Mouse (Mus musculus): ENCODE data around the gene Wdr64. TPM values are rescaled to one million over a fixed set of nuclear protein-coding genes. Genes with fewer than 3 reads are reported as not detected.

Wdr64 gene
- total RNA-seq (2023), result not detected

DNA sequence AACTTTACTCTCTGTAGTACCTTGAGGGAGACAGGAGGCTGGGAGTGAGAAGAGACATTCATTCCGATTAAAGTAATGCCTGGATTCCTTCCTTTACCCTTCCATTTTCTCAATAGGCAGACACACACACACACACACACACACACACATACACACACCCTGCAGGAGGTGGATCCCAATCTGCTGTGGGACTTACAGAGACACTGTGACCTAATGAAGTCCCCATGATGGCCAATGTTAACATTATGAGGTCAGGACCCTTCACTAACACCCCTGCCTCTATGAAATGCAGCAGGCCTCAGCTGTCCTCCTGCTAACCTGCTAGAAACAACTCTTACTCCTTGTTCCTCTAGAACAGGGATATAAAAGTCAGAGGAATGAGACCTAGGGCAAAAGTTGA, at the start of gene Wdr64:
TSS of gene Wdr64 (plus strand) at position 301 of the 400 bp plus-strand sequence.

DNA sequence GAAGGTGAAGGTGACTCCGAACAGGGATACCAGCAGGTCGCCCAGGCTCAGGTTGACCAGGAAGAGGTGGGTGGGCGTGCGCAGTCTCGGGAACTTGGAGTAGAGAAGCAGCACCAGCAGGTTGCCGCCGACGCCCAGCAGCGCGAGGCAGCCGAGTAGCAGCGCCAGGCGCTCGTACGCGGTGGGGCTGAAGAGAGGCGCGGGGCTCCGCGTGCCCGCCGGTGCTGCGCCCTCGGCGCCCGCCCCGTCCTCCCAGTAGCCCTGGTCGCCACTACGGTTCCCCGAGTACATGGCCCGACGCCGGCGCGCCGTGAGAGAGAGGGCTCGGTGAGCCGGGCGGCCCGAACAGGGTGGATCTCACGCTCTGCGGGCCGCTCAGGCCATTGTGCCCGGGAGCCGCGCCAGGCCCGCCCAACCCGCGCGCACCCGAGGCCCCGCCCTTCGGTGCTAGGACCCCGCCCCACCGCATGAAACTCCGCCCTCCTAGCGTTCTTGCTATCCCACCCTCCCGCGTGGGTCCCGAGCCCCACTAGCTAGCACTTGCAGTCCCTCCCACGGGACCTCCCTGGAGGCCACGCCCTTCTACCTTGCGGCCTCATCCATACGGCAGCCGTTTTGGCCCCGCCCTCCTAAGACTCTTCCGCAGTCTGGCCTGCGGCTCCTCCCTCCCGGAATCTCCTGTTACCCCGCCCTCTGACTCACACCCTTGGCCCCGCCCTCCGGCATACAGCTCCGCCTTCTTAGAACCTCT, 6.0 kb upstream of the Wdr64 start, which contains the start of the genes Opn3 and Chml:
TSS of gene Opn3 (minus strand) at position 531 of the 751 bp plus-strand sequence.
TSS of gene Chml (minus strand) at position 656 of the 751 bp plus-strand sequence.

Other genes with a start within 250 kb of the Wdr64 start
- not detected for gene Rgs7, start 206.1 kb upstream of the Wdr64 start, total RNA-seq (2023)
- 3.8 TPM for gene Kmo, start 78.2 kb upstream of the Wdr64 start, total RNA-seq (2023)
- gene Fh1, start 73.0 kb upstream of the Wdr64 start, total RNA-seq (2023), result 26.4 TPM
- 0.38 TPM for gene Opn3, start 5.8 kb upstream of the Wdr64 start, total RNA-seq (2023)
- gene Chml, start 5.7 kb upstream of the Wdr64 start, total RNA-seq (2023), result 4.9 TPM
- gene Exo1, start 182.0 kb downstream of the Wdr64 start, total RNA-seq (2023), result 2.2 TPM
- gene Gm38100, start 221.7 kb downstream of the Wdr64 start, total RNA-seq (2023), result not detected